Mouse (Mus musculus) liver, adult (tissue): Measurements from ENCODE around the gene Grid2.

Experiments
- GATA4 ChIP-seq: IDR thresholded peaks from 2 replicates; pipeline ENCODE4 v1.6.1; 2014; ENCODE audit warnings: mild to moderate bottlenecking, low read length; ENCODE audit not compliant: insufficient replicate concordance

The Grid2 gene

GRCm38 (mm10) chr6:64504394-64504793 lies 1248.7 kb downstream of the Grid2 start:
- no peak for TF ChIP-seq GATA4

GRCm38 (mm10) chr6:64542168-64542567 lies 1286.5 kb downstream of the Grid2 start:
- no peak for TF ChIP-seq GATA4

GRCm38 (mm10) chr6:64553645-64554044 lies 1298.0 kb downstream of the Grid2 start:
- TF ChIP-seq GATA4, result no peak

GRCm38 (mm10) chr6:64555220-64555619 lies 1299.5 kb downstream of the Grid2 start:
- no peak for TF ChIP-seq GATA4

GRCm38 (mm10) chr6:64568599-64568998 lies 1312.9 kb downstream of the Grid2 start:
- TF ChIP-seq GATA4, result no peak

- no peak for TF ChIP-seq GATA4
Measured at GRCm38 (mm10) chr6:64581338-64581737, 1325.7 kb downstream of the Grid2 start.

- no peak for TF ChIP-seq GATA4
Measured at GRCm38 (mm10) chr6:64588487-64589205, 1333.0 kb downstream of the Grid2 start.

- no peak for TF ChIP-seq GATA4
Measured at GRCm38 (mm10) chr6:64596261-64596660, 1340.6 kb downstream of the Grid2 start.

- TF ChIP-seq GATA4, result no peak
Measured at GRCm38 (mm10) chr6:64596835-64597234, 1341.2 kb downstream of the Grid2 start.

- no peak for TF ChIP-seq GATA4
Measured at GRCm38 (mm10) chr6:64598144-64598561, 1342.5 kb downstream of the Grid2 start.

GRCm38 (mm10) chr6:64605753-64606152 lies 1350.1 kb downstream of the Grid2 start:
- no peak for TF ChIP-seq GATA4

GRCm38 (mm10) chr6:64607041-64607440 lies 1351.4 kb downstream of the Grid2 start:
- TF ChIP-seq GATA4, result no peak

GRCm38 (mm10) chr6:64607942-64608341 lies 1352.3 kb downstream of the Grid2 start:
- no peak for TF ChIP-seq GATA4

- no peak for TF ChIP-seq GATA4
Measured at GRCm38 (mm10) chr6:64616843-64617242, 1361.2 kb downstream of the Grid2 start.

GRCm38 (mm10) chr6:64617417-64618135 lies 1361.9 kb downstream of the Grid2 start:
- peak; percentile 45; the same call in 1 of the 2 replicates for TF ChIP-seq GATA4

GRCm38 (mm10) chr6:64623404-64623803 lies 1367.7 kb downstream of the Grid2 start:
- TF ChIP-seq GATA4, result no peak
